Mouse (Mus musculus): ENCODE data around the gene C2cd2l. TPM values are rescaled to one million over a fixed set of nuclear protein-coding genes. Genes with fewer than 3 reads are reported as not detected.

Gene C2cd2l
- total and polyA plus RNA-seq, 3 experiments = 4.7 to 10.9 TPM; not detected in 1

DNA sequence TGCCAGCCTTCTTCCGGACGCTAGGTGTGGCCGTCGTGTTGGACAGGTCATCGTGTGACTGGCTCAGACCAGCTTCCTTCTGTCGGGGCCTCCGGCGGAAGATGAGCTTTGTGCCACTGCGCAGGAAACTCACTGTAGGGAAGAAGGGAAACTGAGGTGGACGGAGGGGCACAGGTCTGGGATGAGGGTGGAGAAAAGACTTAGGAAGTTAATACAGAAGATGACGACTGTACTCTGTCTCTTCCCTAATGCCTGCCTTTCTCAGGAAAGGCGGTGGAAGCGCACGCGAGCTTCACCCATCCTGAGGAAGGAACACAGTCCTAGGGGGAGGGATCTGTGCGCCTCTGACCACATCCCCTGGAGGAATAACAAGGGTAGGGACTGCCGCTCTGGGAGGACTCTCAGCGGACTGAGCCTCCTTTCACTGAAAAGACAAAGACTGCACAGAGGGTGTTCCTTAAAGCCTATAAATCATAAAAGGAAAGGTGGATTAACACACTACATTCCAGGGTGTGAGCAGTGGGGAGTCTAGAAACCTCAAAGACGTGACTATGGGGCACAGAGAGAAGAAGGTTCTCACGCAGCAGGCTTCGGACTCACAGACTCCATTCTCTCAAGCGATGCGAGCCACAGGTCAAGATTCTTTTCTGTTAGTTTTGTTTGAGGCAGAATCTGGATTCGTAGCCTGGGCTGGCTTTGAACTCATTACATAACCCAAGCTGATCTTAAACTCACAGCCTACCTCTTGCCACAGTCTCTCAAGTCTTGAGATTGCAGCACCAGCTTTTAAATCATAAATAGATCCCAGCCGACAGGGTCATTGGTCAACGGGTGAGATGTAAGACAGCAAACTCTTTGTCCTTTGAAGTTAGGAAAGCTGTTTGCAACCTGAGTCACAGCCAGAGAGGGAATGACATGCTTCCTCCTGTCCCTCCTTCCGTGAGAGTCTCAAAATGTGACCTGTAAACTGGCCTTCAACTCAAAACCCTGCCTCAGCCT, 8.7 kb downstream of the C2cd2l start:
- Histone ChIP-seq H3K27me3 (ENCODE audit: control insufficient read depth in 1 of 2, insufficient read depth in 2 of 2, low read length in 2 of 2) (no peaks in the 10 kb centered on the region), H3K36me3 (ENCODE audit: control insufficient read depth in 1 of 2, insufficient read depth in 2 of 2, low read length in 2 of 2) (no peaks in the 10 kb centered on the region), H3K9ac (ENCODE audit: control insufficient read depth, low read depth, low read length, poor library complexity, severe bottlenecking) (no peak overlapping the region), H3K4me1 (ENCODE audit: control insufficient read depth in 1 of 2, insufficient read depth in 2 of 2, low read length in 2 of 2) (peaks cover 0 to 2% of the 10 kb centered on the region in 2 experiments; a peak in 2 of 4 replicates), H3K27ac (ENCODE audit: control insufficient read depth, low read depth, low read length) (no peak overlapping the region), H3K9me3 (replicated peaks; ENCODE audit: insufficient read depth, low read length) (no peaks in the 10 kb centered on the region), H3K4me3 (ENCODE audit: control insufficient read depth in 1 of 2, insufficient read depth in 1 of 2, low read depth in 2 of 2, low read length in 2 of 2) (no peak overlapping the region), H3K79me2 (ENCODE audit: control insufficient read depth, insufficient read depth, low read length, poor library complexity) (no peaks in the 10 kb centered on the region)
- TF ChIP-seq GATA1 (IDR thresholded peaks at IDR 0.05; ENCODE audit: low read depth, low read length) (no peak), UBTF (IDR thresholded peaks at IDR 0.05; ENCODE audit: borderline replicate concordance, insufficient read depth, low read depth, low read length) (no peak), TCF12 (IDR thresholded peaks at IDR 0.05; ENCODE audit: low read depth, low read length) (no peak), MAFK (IDR thresholded peaks at IDR 0.05; ENCODE audit: borderline replicate concordance, low read depth, low read length) (no peak), CTCF (IDR thresholded peaks at IDR 0.05 in 2 of 3, conservative IDR thresholded peaks at IDR 0.05 in 1 of 3; ENCODE audit: control insufficient read depth in 1 of 3, insufficient read depth in 1 of 3, low read depth in 2 of 3, low read length in 3 of 3, poor library complexity in 1 of 3, severe bottlenecking in 1 of 3) (no peak), MAX (IDR thresholded peaks at IDR 0.05; ENCODE audit: low read length) (no peak), GABPA (IDR thresholded peaks at IDR 0.05; ENCODE audit: low read depth, low read length) (no peak), NELFE (IDR thresholded peaks at IDR 0.05; ENCODE audit: low read depth, low read length) (no peak), ETS1 (IDR thresholded peaks at IDR 0.05; ENCODE audit: low read depth, low read length) (no peak), MAZ (IDR thresholded peaks at IDR 0.05; ENCODE audit: low read depth, low read length) (no peak), ZKSCAN1 (IDR thresholded peaks at IDR 0.05; ENCODE audit: low read depth, low read length) (no peak), CHD1 (IDR thresholded peaks at IDR 0.05; ENCODE audit: low read depth, low read length) (no peak), E2F4 (IDR thresholded peaks at IDR 0.05; ENCODE audit: borderline replicate concordance, low read depth, low read length) (no peak)
- DNase-seq (ENCODE audit: low read depth, low spot score) = no peak

DNA sequence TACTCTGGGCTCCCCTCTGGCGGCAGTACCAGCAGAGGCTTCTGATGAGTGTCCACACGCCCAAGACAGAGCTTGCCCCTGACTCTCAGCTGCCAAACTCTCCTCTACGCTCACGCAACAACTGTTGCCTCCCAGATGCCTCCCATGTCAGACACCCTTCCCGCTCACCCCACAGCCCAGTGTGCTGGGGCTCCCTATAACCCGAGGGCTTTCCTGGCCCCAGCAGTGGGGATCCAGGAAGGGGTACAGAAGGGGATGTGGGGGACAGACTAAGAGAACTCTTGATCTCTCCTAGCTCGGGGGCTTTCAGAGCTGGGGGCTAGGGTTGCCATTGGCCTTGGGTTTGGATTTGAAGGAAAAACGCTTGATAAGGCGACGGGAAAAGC, 9.3 kb downstream of the C2cd2l start:
- Histone ChIP-seq H3K27ac (ENCODE audit: control insufficient read depth, low read depth, low read length) (no peak overlapping the region), H3K4me3 (ENCODE audit: control insufficient read depth in 1 of 2, insufficient read depth in 1 of 2, low read depth in 2 of 2, low read length in 2 of 2) (no peak overlapping the region), H3K4me1 (ENCODE audit: control insufficient read depth in 1 of 2, insufficient read depth in 2 of 2, low read length in 2 of 2) (peaks cover 0 to 5% of the 10 kb centered on the region in 2 experiments; a peak in 2 of 4 replicates), H3K36me3 (ENCODE audit: control insufficient read depth in 1 of 2, insufficient read depth in 2 of 2, low read length in 2 of 2) (no peaks in the 10 kb centered on the region), H3K79me2 (ENCODE audit: control insufficient read depth, insufficient read depth, low read length, poor library complexity) (no peaks in the 10 kb centered on the region; the same call in 1 of the 2 replicates), H3K9me3 (replicated peaks; ENCODE audit: insufficient read depth, low read length) (no peaks in the 10 kb centered on the region), H3K9ac (ENCODE audit: control insufficient read depth, low read depth, low read length, poor library complexity, severe bottlenecking) (no peak overlapping the region), H3K27me3 (ENCODE audit: control insufficient read depth in 1 of 2, insufficient read depth in 2 of 2, low read length in 2 of 2) (no peaks in the 10 kb centered on the region)
- no peak for DNase-seq (ENCODE audit: low read depth, low spot score)
- TF ChIP-seq MYC (IDR thresholded peaks at IDR 0.05; ENCODE audit: low read depth, low read length) (no peak), CHD1 (IDR thresholded peaks at IDR 0.05; ENCODE audit: low read depth, low read length) (no peak), USF1 (IDR thresholded peaks at IDR 0.05; ENCODE audit: low read depth, low read length) (no peak), ZKSCAN1 (IDR thresholded peaks at IDR 0.05; ENCODE audit: low read depth, low read length) (no peak), GATA1 (IDR thresholded peaks at IDR 0.05; ENCODE audit: low read depth, low read length) (no peak), MAFK (IDR thresholded peaks at IDR 0.05; ENCODE audit: borderline replicate concordance, low read depth, low read length) (no peak), MEF2A (IDR thresholded peaks at IDR 0.05; ENCODE audit: extremely low read depth, insufficient replicate concordance, low read depth, low read length, poor library complexity, severe bottlenecking) (no peak), E2F4 (IDR thresholded peaks at IDR 0.05; ENCODE audit: borderline replicate concordance, low read depth, low read length) (no peak), MAX (IDR thresholded peaks at IDR 0.05; ENCODE audit: low read length) (no peak)

All from MEL (cell line).